ENCODE assay signal across 13 mouse cellular contexts in genomic region chr6:125363021-125363420, GRCm38 (mm10). TPM values are rescaled to one million over a fixed set of nuclear protein-coding genes. Genes with fewer than 3 reads are reported as not detected.
A peak's percentile ranks its signal among the peaks of the same experiment; 100 is the strongest.
DNase-seq lines count a peak whose midpoint lies in the region; ATAC-seq and TF ChIP-seq lines count a peak whose summit lies in the region.
"Had no signal": no experiment of that assay in that cellular context is flagged by ENCODE, and none has a peak within 500 bp of the region (broad histone marks: within the 10 kb centered on the region; RNA-seq: fewer than 3 reads in every experiment).

No protein-coding gene starts in this region.

- peaks cover 31% of the 10 kb centered on the region for H3K36me3 ChIP-seq in kidney, postnatal 0 days (ENCODE audit: insufficient read depth, low read length)
- H3K36me3 ChIP-seq in forebrain, embryonic 16.5 days (ENCODE audit: control insufficient read depth, insufficient read depth) = no peaks in the 10 kb centered on the region
- H3K36me3 ChIP-seq in liver, embryonic 11.5 days (ENCODE audit: control insufficient read depth, insufficient read depth, low read length) = peaks cover 12% of the 10 kb centered on the region; the same call in 1 of the 2 replicates
- H3K36me3 ChIP-seq in stomach, embryonic 14.5 days (ENCODE audit: control insufficient read depth, insufficient read depth, low read length) = peaks cover 41% of the 10 kb centered on the region
- H3K36me3 ChIP-seq: G1E had no signal

- H3K9ac ChIP-seq in kidney, postnatal 0 days (ENCODE audit: low read depth, low read length) = 0 out of 2 replicates have a peak overlapping the region, but pooled peaks have one; percentile 10
- no peak overlapping the region for H3K9ac ChIP-seq in forebrain, embryonic 16.5 days (replicated peaks; ENCODE audit: low read depth, low read length)
- H3K9ac ChIP-seq in liver, embryonic 11.5 days (ENCODE audit: low read depth, low read length) = 0 out of 2 replicates have a peak overlapping the region, but pooled peaks have one; percentile 22
- H3K9ac ChIP-seq in stomach, embryonic 14.5 days (replicated peaks; ENCODE audit: low read depth, low read length) = no peak overlapping the region

- H3K27me3 ChIP-seq in kidney, postnatal 0 days (ENCODE audit: insufficient read depth, low read length) = no peaks in the 10 kb centered on the region
- peaks cover 25% of the 10 kb centered on the region for H3K27me3 ChIP-seq in forebrain, embryonic 16.5 days (replicated peaks; ENCODE audit: control insufficient read depth, insufficient read depth, low read length)
- H3K27me3 ChIP-seq in liver, embryonic 11.5 days (replicated peaks; ENCODE audit: control insufficient read depth, insufficient read depth, low read length) = peaks cover 9% of the 10 kb centered on the region
- H3K27me3 ChIP-seq in stomach, embryonic 14.5 days (ENCODE audit: control insufficient read depth, insufficient read depth, low read length) = 0 out of 2 replicates have a peak, but pooled peaks cover 2% of the 10 kb centered on the region

- H3K4me3 ChIP-seq in kidney, postnatal 0 days (replicated peaks; ENCODE audit: low read depth, low read length) = no peak overlapping the region
- peak overlapping the region; percentile 25 for H3K4me3 ChIP-seq in forebrain, embryonic 16.5 days (replicated peaks; ENCODE audit: low read length)
- H3K4me3 ChIP-seq in liver, embryonic 11.5 days (ENCODE audit: low read depth, low read length) = no peak overlapping the region
- H3K4me3 ChIP-seq in stomach, embryonic 14.5 days (ENCODE audit: low read depth, low read length) = no peak overlapping the region

- H3K4me2 ChIP-seq in kidney, postnatal 0 days (ENCODE audit: low read length) = peak overlapping the region; percentile 13; the same call in 1 of the 2 replicates
- peak overlapping the region; percentile 30 for H3K4me2 ChIP-seq in forebrain, embryonic 16.5 days (ENCODE audit: low read length)
- peak overlapping the region; percentile 40 for H3K4me2 ChIP-seq in liver, embryonic 11.5 days
- H3K4me2 ChIP-seq in stomach, embryonic 14.5 days (replicated peaks; ENCODE audit: low read depth, low read length) = peak overlapping the region; percentile 16; the same call in 1 of the 2 replicates

- no peak for ATAC-seq in kidney, postnatal 0 days (replicated peaks; ENCODE audit: low FRiP score, low read depth)
- ATAC-seq in forebrain, embryonic 16.5 days = no peak
- ATAC-seq in liver, embryonic 11.5 days (replicated peaks; ENCODE audit: low FRiP score) = no peak; the same call in 1 of the 2 replicates
- no peak for ATAC-seq in stomach, embryonic 14.5 days (ENCODE audit: insufficient number of reproducible peaks, insufficient read depth, low FRiP score, low read depth)

- peaks cover 7% of the 10 kb centered on the region; the same call in 1 of the 2 replicates for H3K4me1 ChIP-seq in kidney, postnatal 0 days (replicated peaks; ENCODE audit: insufficient read depth, low read length)
- peaks cover 17% of the 10 kb centered on the region for H3K4me1 ChIP-seq in forebrain, embryonic 16.5 days (replicated peaks; ENCODE audit: control insufficient read depth, insufficient read depth, low read length)
- peaks cover 5% of the 10 kb centered on the region; the same call in 1 of the 2 replicates for H3K4me1 ChIP-seq in liver, embryonic 11.5 days (replicated peaks; ENCODE audit: control insufficient read depth, insufficient read depth, low read length)
- peaks cover 18% of the 10 kb centered on the region; the same call in 1 of the 2 replicates for H3K4me1 ChIP-seq in stomach, embryonic 14.5 days (ENCODE audit: control insufficient read depth, insufficient read depth, low read length)

- DNase-seq in kidney, postnatal 0 days (ENCODE audit: low spot score) = no peak
- no peak for DNase-seq in kidney, postnatal 36 days
- DNase-seq in liver, embryonic 11.5 days (ENCODE audit: low spot score) = no peak
- no peak for DNase-seq in right cerebral cortex, postnatal 36 days (ENCODE audit: low spot score in 2 of 2)
- DNase-seq in urinary bladder, adult 18-20 months (ENCODE audit: low spot score in 2 of 2) = no peak
- no peak for DNase-seq in layer of hippocampus, postnatal 10 days (ENCODE audit: low spot score in 2 of 2)
- DNase-seq: cerebellum, postnatal 25 days; layer of hippocampus, adult 9-11 months; thymus, postnatal 36 days had no signal

- WGBS in kidney, postnatal 0 days = 27% methylated on average over 15 of the region's 15 CpGs
- 19% methylated on average over 15 of the region's 15 CpGs for WGBS in forebrain, embryonic 16.5 days
- 33% methylated on average over 15 of the region's 15 CpGs for WGBS in liver, embryonic 11.5 days
- WGBS in stomach, embryonic 14.5 days = 32% methylated on average over 15 of the region's 15 CpGs

- no peak for TF ChIP-seq CTCF in kidney, postnatal 0 days (IDR thresholded peaks at IDR 0.05; ENCODE audit: low read depth)

- H3K9me3 ChIP-seq in kidney, postnatal 0 days (replicated peaks; ENCODE audit: low read length) = no peaks in the 10 kb centered on the region
- H3K9me3 ChIP-seq in forebrain, embryonic 16.5 days (ENCODE audit: control insufficient read depth, low read length) = 0 out of 2 replicates have a peak, but pooled peaks cover 3% of the 10 kb centered on the region
- H3K9me3 ChIP-seq in liver, embryonic 11.5 days (ENCODE audit: control insufficient read depth, low read length) = no peaks in the 10 kb centered on the region
- no peaks in the 10 kb centered on the region for H3K9me3 ChIP-seq in stomach, embryonic 14.5 days (ENCODE audit: control insufficient read depth, low read depth, low read length)

- no peak overlapping the region for H3K27ac ChIP-seq in kidney, postnatal 0 days
- H3K27ac ChIP-seq in forebrain, embryonic 16.5 days (ENCODE audit: low read length) = no peak overlapping the region
- no peak overlapping the region for H3K27ac ChIP-seq in liver, embryonic 11.5 days (ENCODE audit: low read depth, low read length)
- no peak overlapping the region for H3K27ac ChIP-seq in stomach, embryonic 14.5 days (ENCODE audit: low read length)

RNA-seq across cellular contexts. Expression of gene Tnfrsf1a, which starts 13.9 kb away (rescaled TPM):
- polyA plus RNA-seq in kidney, postnatal 0 days (2015; fragmentation: Nextera tagmentation; extraction: Ambion mirVana) = 77.9 and 80.4 TPM in 2 replicates
- polyA plus RNA-seq in forebrain, embryonic 16.5 days (2015; fragmentation: Nextera tagmentation; extraction: Ambion mirVana) = 13.2 and 18.2 TPM in 2 replicates
- 37.0 and 38.0 TPM in 2 replicates for polyA plus RNA-seq in liver, embryonic 11.5 days (2014; fragmentation: Nextera tagmentation; extraction: Ambion mirVana)
- polyA plus RNA-seq in stomach, embryonic 14.5 days (2014; fragmentation: Nextera tagmentation; extraction: Ambion mirVana) = 64.2 and 69.9 TPM in 2 replicates
- total RNA-seq in layer of hippocampus, postnatal 10 days (2021) = 10 to 100 TPM; 12.6 to 13.8 TPM
- total RNA-seq: G1E had no signal

RNA-seq across cellular contexts. Expression of gene Plekhg6, which starts 17.6 kb away (rescaled TPM):
- polyA plus RNA-seq in kidney, postnatal 0 days (2015; fragmentation: Nextera tagmentation; extraction: Ambion mirVana) = 3.1 and 3.4 TPM in 2 replicates
- 0.07 TPM in 1 of 2 replicates, not detected in the other for polyA plus RNA-seq in forebrain, embryonic 16.5 days (2015; fragmentation: Nextera tagmentation; extraction: Ambion mirVana)
- polyA plus RNA-seq in liver, embryonic 11.5 days (2014; fragmentation: Nextera tagmentation; extraction: Ambion mirVana) = 0.30 and 0.35 TPM in 2 replicates
- 1.7 and 2.1 TPM in 2 replicates for polyA plus RNA-seq in stomach, embryonic 14.5 days (2014; fragmentation: Nextera tagmentation; extraction: Ambion mirVana)
- total RNA-seq in layer of hippocampus, postnatal 10 days (2021) = under 1 TPM in 1 of 2 experiments, not detected in 1; 0.14 TPM
- total RNA-seq: G1E; gastrocnemius, adult 8-10 months had no signal
- polyA plus RNA-seq: G1E had no signal

RNA-seq across cellular contexts. Expression of gene Scnn1a, which starts 42.6 kb away (rescaled TPM):
- polyA plus RNA-seq in kidney, postnatal 0 days (2015; fragmentation: Nextera tagmentation; extraction: Ambion mirVana) = 19.9 and 22.7 TPM in 2 replicates
- 0.34 and 0.39 TPM in 2 replicates for polyA plus RNA-seq in forebrain, embryonic 16.5 days (2015; fragmentation: Nextera tagmentation; extraction: Ambion mirVana)
- polyA plus RNA-seq in liver, embryonic 11.5 days (2014; fragmentation: Nextera tagmentation; extraction: Ambion mirVana) = 0.55 and 0.74 TPM in 2 replicates
- 1.3 and 2.6 TPM in 2 replicates for polyA plus RNA-seq in stomach, embryonic 14.5 days (2014; fragmentation: Nextera tagmentation; extraction: Ambion mirVana)
- total RNA-seq in layer of hippocampus, postnatal 10 days (2021) = 1 to 10 TPM; 2.5 to 3.5 TPM
- polyA plus RNA-seq: G1E had no signal

RNA-seq across cellular contexts. Expression of gene Ltbr, which starts 49.3 kb away (rescaled TPM):
- 69.8 and 71.6 TPM in 2 replicates for polyA plus RNA-seq in kidney, postnatal 0 days (2015; fragmentation: Nextera tagmentation; extraction: Ambion mirVana)
- polyA plus RNA-seq in forebrain, embryonic 16.5 days (2015; fragmentation: Nextera tagmentation; extraction: Ambion mirVana) = 10.4 and 11.6 TPM in 2 replicates
- polyA plus RNA-seq in liver, embryonic 11.5 days (2014; fragmentation: Nextera tagmentation; extraction: Ambion mirVana) = 30.1 and 34.7 TPM in 2 replicates
- polyA plus RNA-seq in stomach, embryonic 14.5 days (2014; fragmentation: Nextera tagmentation; extraction: Ambion mirVana) = 55.1 and 62.6 TPM in 2 replicates
- total RNA-seq in layer of hippocampus, postnatal 10 days (2021) = 10 to 100 TPM; 11.1 to 13.0 TPM
- total RNA-seq: G1E had no signal
- polyA plus RNA-seq: G1E had no signal

Comparison
In these comparisons a context has a peak if more than half of its experiments do, and no peak if none do; other contexts are left out.
1. H3K9ac ChIP-seq: peak in kidney, postnatal 0 days (single experiment) and liver, embryonic 11.5 days (single experiment); none in forebrain, embryonic 16.5 days (single experiment) and stomach, embryonic 14.5 days (single experiment).
2. Peak in every context shown above with its lines, with median percentiles within 50 percentile points of each other: H3K4me2 ChIP-seq.